Mouse (Mus musculus) embryonic fibroblast, embryonic 13.5 days (primary cell): Measurements from ENCODE around the gene Asb18.

Source experiments
- CTCF ChIP-seq: IDR thresholded peaks from 2 replicates; pipeline ENCODE4 v1.5.1; 2011; ENCODE audit warnings: mild to moderate bottlenecking, control low read depth, low read length, moderate library complexity, borderline replicate concordance; ENCODE audit not compliant: insufficient read depth
- POLR2A ChIP-seq: IDR thresholded peaks from 2 replicates; pipeline ENCODE4 v1.6.1; 2011; ENCODE audit warnings: low read depth, mild to moderate bottlenecking, control low read depth, low read length, moderate library complexity

- TF ChIP-seq CTCF: no peak
- TF ChIP-seq POLR2A: no peak
These were observed 112.2 kb downstream of the Asb18 start for GRCm38 (mm10) chr1:89902236-89902635.
